ENCODE assay signal across 8 mouse cellular contexts in genomic region chr19:45073871-45074542, GRCm38 (mm10). TPM values are rescaled to one million over a fixed set of nuclear protein-coding genes. Genes with fewer than 3 reads are reported as not detected.
A peak's percentile ranks its signal among the peaks of the same experiment; 100 is the strongest.
DNase-seq lines count a peak whose midpoint lies in the region; ATAC-seq and TF ChIP-seq lines count a peak whose summit lies in the region.

No protein-coding gene starts in this region.

- no peak for TF ChIP-seq POLR2A in cortical plate, adult 2 months (IDR thresholded peaks at IDR 0.05; ENCODE audit: extremely low read depth, insufficient read depth, low read length)

- TF ChIP-seq CTCF in cortical plate, adult 2 months (IDR thresholded peaks at IDR 0.05; ENCODE audit: extremely low read depth, insufficient read depth, low read length), result peak; percentile 84

- no peak overlapping the region for H3K27ac ChIP-seq in cortical plate, adult 2 months (ENCODE audit: insufficient read depth, low read length)
- H3K27ac ChIP-seq in liver, embryonic 16.5 days (ENCODE audit: low read length), result peak overlapping the region; percentile 89
- H3K27ac ChIP-seq in stomach, embryonic 16.5 days (ENCODE audit: low read length), result peak overlapping the region; percentile 99

- H3K9me3 ChIP-seq in liver, embryonic 16.5 days (replicated peaks; ENCODE audit: control insufficient read depth, low read length), result no peaks in the 10 kb centered on the region
- no peaks in the 10 kb centered on the region for H3K9me3 ChIP-seq in stomach, embryonic 16.5 days (replicated peaks; ENCODE audit: control insufficient read depth, low read length)

- peak; percentile 63 for DNase-seq in 3134 (ENCODE audit: extremely low read depth, insufficient read length, low spot score)
- peak; percentile 86 to 93 for DNase-seq in heart, adult 18-20 months
- peak; percentile 64 for DNase-seq in kidney, adult 9 months
- peak; percentile 84 for DNase-seq in neural tube, embryonic 10.5 days (ENCODE audit: extremely low spot score, low spot score)

- H3K27me3 ChIP-seq in liver, embryonic 16.5 days (ENCODE audit: control insufficient read depth, insufficient read depth, low read depth, low read length), result peaks cover 37% of the 10 kb centered on the region
- peaks cover 35% of the 10 kb centered on the region for H3K27me3 ChIP-seq in stomach, embryonic 16.5 days (ENCODE audit: control insufficient read depth, insufficient read depth, low read length)

- peak overlapping the region; percentile 71 for H3K4me3 ChIP-seq in cortical plate, adult 2 months (ENCODE audit: insufficient read depth, low read length)
- peak overlapping the region; percentile 74 for H3K4me3 ChIP-seq in liver, embryonic 16.5 days (ENCODE audit: low read depth, low read length)
- H3K4me3 ChIP-seq in stomach, embryonic 16.5 days (replicated peaks; ENCODE audit: low read length), result peak overlapping the region; percentile 75

- H3K4me1 ChIP-seq in cortical plate, adult 2 months (ENCODE audit: control insufficient read depth, insufficient read depth, low read length), result no peaks in the 10 kb centered on the region
- peaks cover 33% of the 10 kb centered on the region for H3K4me1 ChIP-seq in liver, embryonic 16.5 days (ENCODE audit: control insufficient read depth, low read depth, low read length)
- H3K4me1 ChIP-seq in stomach, embryonic 16.5 days (ENCODE audit: control insufficient read depth, insufficient read depth, low read length), result peaks cover 18% of the 10 kb centered on the region

- WGBS in liver, embryonic 16.5 days (ENCODE audit: insufficient replicate concordance), result 7% methylated on average over 20 of the region's 20 CpGs
- WGBS in stomach, embryonic 16.5 days, result 5% methylated on average over 20 of the region's 20 CpGs

- H3K4me2 ChIP-seq in liver, embryonic 16.5 days (ENCODE audit: low read depth, low read length), result peak overlapping the region; percentile 97
- peak overlapping the region; percentile 98 for H3K4me2 ChIP-seq in stomach, embryonic 16.5 days (ENCODE audit: low read depth, low read length)

- peak overlapping the region; percentile 85 for H3K9ac ChIP-seq in liver, embryonic 16.5 days (ENCODE audit: low read depth, low read length)
- peak overlapping the region; percentile 93 for H3K9ac ChIP-seq in stomach, embryonic 16.5 days (ENCODE audit: low read length)

- peak; percentile 40 for ATAC-seq in activated CD4-positive, CD25-positive, alpha-beta regulatory T cell, adult 4 months
- peak; percentile 47 for ATAC-seq in liver, embryonic 16.5 days (ENCODE audit: low read depth)
- peak; percentile 27; the same call in 1 of the 2 replicates for ATAC-seq in stomach, embryonic 16.5 days (ENCODE audit: insufficient read depth, low FRiP score)

- H3K36me3 ChIP-seq in liver, embryonic 16.5 days (ENCODE audit: control insufficient read depth, insufficient read depth), result no peaks in the 10 kb centered on the region
- H3K36me3 ChIP-seq in stomach, embryonic 16.5 days (ENCODE audit: control insufficient read depth, insufficient read depth, low read length), result no peaks in the 10 kb centered on the region

RNA-seq across cellular contexts. Expression of gene Kazald1, which starts 1.0 kb away (rescaled TPM):
- polyA plus RNA-seq in activated CD4-positive, CD25-positive, alpha-beta regulatory T cell, adult 4 months (2017; shearing (Covaris generic)), result under 1 TPM; 0.47 to 0.48 TPM
- 6.8 and 9.1 TPM in 2 replicates for polyA plus RNA-seq in cortical plate, adult 2 months (2012; rRNA removed)
- total RNA-seq in heart, adult 18-20 months (2021), result 1 to 10 TPM; 3.3 to 4.1 TPM
- 0.18 and 0.35 TPM in 2 replicates for polyA plus RNA-seq in liver, embryonic 16.5 days (2015; fragmentation: Nextera tagmentation; extraction: Ambion mirVana)
- polyA plus RNA-seq in stomach, embryonic 16.5 days (2015; fragmentation: Nextera tagmentation; extraction: Ambion mirVana), result 22.9 and 41.4 TPM in 2 replicates

RNA-seq across cellular contexts. Expression of gene Sfxn3, which starts 26.7 kb away (rescaled TPM):
- polyA plus RNA-seq in activated CD4-positive, CD25-positive, alpha-beta regulatory T cell, adult 4 months (2017; shearing (Covaris generic)), result 10 to 100 TPM; 84.1 to 92.7 TPM
- 113 and 119 TPM in 2 replicates for polyA plus RNA-seq in cortical plate, adult 2 months (2012; rRNA removed)
- 1 to 10 TPM; 7.8 to 8.9 TPM for total RNA-seq in heart, adult 18-20 months (2021)
- 2.9 and 3.5 TPM in 2 replicates for polyA plus RNA-seq in liver, embryonic 16.5 days (2015; fragmentation: Nextera tagmentation; extraction: Ambion mirVana)
- polyA plus RNA-seq in stomach, embryonic 16.5 days (2015; fragmentation: Nextera tagmentation; extraction: Ambion mirVana), result 28.3 and 29.8 TPM in 2 replicates

RNA-seq across cellular contexts. Expression of gene Pdzd7, which starts 28.5 kb away (rescaled TPM):
- polyA plus RNA-seq in activated CD4-positive, CD25-positive, alpha-beta regulatory T cell, adult 4 months (2017; shearing (Covaris generic)), result under 1 TPM in 1 of 2 experiments, not detected in 1; 0.32 TPM
- 7.5 and 8.8 TPM in 2 replicates for polyA plus RNA-seq in cortical plate, adult 2 months (2012; rRNA removed)
- not detected for total RNA-seq in heart, adult 18-20 months (2021)
- polyA plus RNA-seq in liver, embryonic 16.5 days (2015; fragmentation: Nextera tagmentation; extraction: Ambion mirVana), result not detected in 2 replicates
- 0.21 and 0.48 TPM in 2 replicates for polyA plus RNA-seq in stomach, embryonic 16.5 days (2015; fragmentation: Nextera tagmentation; extraction: Ambion mirVana)

RNA-seq across cellular contexts. Expression of gene Lzts2, which starts 59.8 kb away (rescaled TPM):
- 1 to 10 TPM in 1 of 2 experiments, under 1 TPM in 1; 0.78 to 1.8 TPM for polyA plus RNA-seq in activated CD4-positive, CD25-positive, alpha-beta regulatory T cell, adult 4 months (2017; shearing (Covaris generic))
- polyA plus RNA-seq in cortical plate, adult 2 months (2012; rRNA removed), result 39.3 and 40.1 TPM in 2 replicates
- total RNA-seq in heart, adult 18-20 months (2021), result 10 to 100 TPM; 55.3 to 58.9 TPM
- 4.6 and 4.7 TPM in 2 replicates for polyA plus RNA-seq in liver, embryonic 16.5 days (2015; fragmentation: Nextera tagmentation; extraction: Ambion mirVana)
- polyA plus RNA-seq in stomach, embryonic 16.5 days (2015; fragmentation: Nextera tagmentation; extraction: Ambion mirVana), result 27.7 and 36.0 TPM in 2 replicates
